Mouse (Mus musculus) Patski (cell line): ENCODE results near the gene Apoc2. TPM values are rescaled to one million over a fixed set of nuclear protein-coding genes. Genes with fewer than 3 reads are reported as not detected.

ENCODE experiments used
- ATAC-seq: fragments of 100-300 bp; one replicate; pipeline ENCODE4 v1.8.0; 2021
- CTCF ChIA-PET: fragments of 350-600 bp; sonication (Branson Sonifier 250); formaldehyde crosslinking; loops from one replicate; lab custom pipeline; 2022; ENCODE audit warnings: inconsistent platforms; lab: Charles Lee
- POLR2A ChIA-PET: fragments of 350-600 bp; sonication (Branson Sonifier 250); formaldehyde crosslinking; loops from one replicate; lab custom pipeline; 2022; ENCODE audit warnings: antibody characterized with exemption, inconsistent platforms; lab: Charles Lee
- DNase-seq: peaks from one replicate; pipeline ENCODE4 v3.0.0-alpha.2; 2011; ENCODE audit warnings: low read depth, low spot score
- H3K27me3 ChIP-seq: fragments of 371-371 bp; one replicate; pipeline ENCODE4 v1.5.1; 2021
- CTCF ChIP-seq: fragments of 100-300 bp; IDR thresholded peaks from one replicate; pipeline ENCODE4 v1.5.1; 2021
- in situ Hi-C: fragments of 300-500 bp; cut with MboI; formaldehyde crosslinking; loops from 3 replicates; pipeline ENCODE4 v1.11.1; 2018; ENCODE audit warnings: low pct_unique_long_range_greater_than_20kb, mixed read lengths
- polyA plus RNA-seq: library from polyadenylated mRNA; unstranded; gene quantifications from one replicate; pipeline ENCODE4 v1.2.3, GENCODE M21; 2021

Apoc2 gene
- polyA plus RNA-seq, 1 experiment from 2014 or later, result not detected

GRCm38 (mm10) chr7:19682979-19683378 lies 5.2 kb upstream of the Apoc2 start:
- ChIA-PET POLR2A (no interaction called here), CTCF (interaction anchor here (0.8 to 2.0 kb wide), 3 partner anchors 10 to 18 kb away, joined by 3 to 5 read pairs (median 4); no protein-coding TSS in a partner anchor)
- ATAC-seq (no peak), DNase-seq (peak; percentile 50)
- no peaks in the 10 kb centered on the region for H3K27me3 ChIP-seq
- in situ Hi-C loops, result no loop called here
- TF ChIP-seq CTCF, result no peak

GRCm38 (mm10) chr7:19681202-19681694 lies 3.5 kb upstream of the Apoc2 start, which contains the start of the genes Gm44805 and Apoc4:
TSS of gene Gm44805 (minus strand) at chr7:19681423.
TSS of gene Apoc4 (minus strand) at chr7:19681479.
- H3K27me3 ChIP-seq, result no peaks in the 10 kb centered on the region
- TF ChIP-seq CTCF, result no peak

GRCm38 (mm10) chr7:19680702-19681101 lies 3.0 kb upstream of the Apoc2 start:
- no peaks in the 10 kb centered on the region for H3K27me3 ChIP-seq
- ChIA-PET CTCF (interaction anchor here (1.7 to 2.2 kb wide), 2 partner anchors 9 to 12 kb away, joined by 4 to 10 read pairs; no protein-coding TSS in a partner anchor), POLR2A (interaction anchor here (0.6 kb wide), 1 partner anchor 275 kb away, joined by 5 read pairs; no protein-coding TSS in a partner anchor)
- ATAC-seq, result no peak
- no peak for TF ChIP-seq CTCF
- in situ Hi-C loops, result no loop called here
- no peak for DNase-seq

More at GRCm38 (mm10) chr7:19681202-19681694, 3.5 kb upstream of the Apoc2 start, which contains the start of the genes Gm44805 and Apoc4:
- CTCF ChIA-PET, result interaction anchor here (1.7 to 2.2 kb wide), 2 partner anchors 9 to 12 kb away, joined by 4 to 10 read pairs; no protein-coding TSS in a partner anchor
- ATAC-seq (no peak), DNase-seq (no peak)
- POLR2A ChIA-PET, result no interaction called here
- in situ Hi-C loops, result no loop called here

GRCm38 (mm10) chr7:19678901-19679300 lies 1.2 kb upstream of the Apoc2 start:
- ChIA-PET POLR2A (no interaction called here), CTCF (interaction anchor here (1.2 to 1.6 kb wide), 2 partner anchors 19 to 21 kb away, joined by 3 to 6 read pairs; no protein-coding TSS in a partner anchor)
- TF ChIP-seq CTCF, result no peak
- in situ Hi-C loops, result no loop called here
- H3K27me3 ChIP-seq, result no peaks in the 10 kb centered on the region
- ATAC-seq, result no peak
- DNase-seq, result no peak

GRCm38 (mm10) chr7:19676662-19677061 lies 1.1 kb downstream of the Apoc2 start:
- no peak for TF ChIP-seq CTCF
- in situ Hi-C loops, result no loop called here
- DNase-seq (no peak), ATAC-seq (no peak)
- ChIA-PET POLR2A (no interaction called here), CTCF (no interaction called here)
- H3K27me3 ChIP-seq, result no peaks in the 10 kb centered on the region

GRCm38 (mm10) chr7:19675824-19676223 lies 1.9 kb downstream of the Apoc2 start:
- no peak for TF ChIP-seq CTCF
- CTCF ChIA-PET, result no interaction called here
- POLR2A ChIA-PET, result no interaction called here
- ATAC-seq, result no peak
- DNase-seq, result no peak
- H3K27me3 ChIP-seq, result no peaks in the 10 kb centered on the region
- in situ Hi-C loops, result no loop called here

GRCm38 (mm10) chr7:19673083-19673699 lies 4.5 kb downstream of the Apoc2 start:
- no peak for DNase-seq
- TF ChIP-seq CTCF, result no peak
- H3K27me3 ChIP-seq, result no peaks in the 10 kb centered on the region
- in situ Hi-C loops, result no loop called here
- ATAC-seq, result no peak
- CTCF ChIA-PET, result interaction anchor here (1.0 kb wide), 1 partner anchor 12 kb away, joined by 3 read pairs; no protein-coding TSS in a partner anchor
- POLR2A ChIA-PET, result interaction anchor here (1.6 kb wide), 1 partner anchor 27 kb away, joined by 4 read pairs; no protein-coding TSS in a partner anchor

- CTCF ChIA-PET, result interaction anchor here (1.0 kb wide), 1 partner anchor 29 kb away, joined by 4 read pairs; no protein-coding TSS in a partner anchor
- TF ChIP-seq CTCF, result no peak
Observed at GRCm38 (mm10) chr7:19671511-19671910, 6.2 kb downstream of the Apoc2 start.

GRCm38 (mm10) chr7:19668947-19669721 lies 8.6 kb downstream of the Apoc2 start:
- peak; percentile 94 for TF ChIP-seq CTCF
- DNase-seq, result peak; percentile 56
- ATAC-seq, result peak; percentile 84
- POLR2A ChIA-PET, result interaction anchor here (0.7 to 1.6 kb wide), 4 partner anchors 9 to 50 kb away, joined by 3 to 16 read pairs (median 3); partner anchors contain the start of gene Apoc2
- in situ Hi-C loops, result loop anchor here (5.0 kb wide), 1 partner anchor 43 kb away; no protein-coding TSS in a partner anchor
- CTCF ChIA-PET, result interaction anchor here (0.8 to 5.8 kb wide), 22 partner anchors 9 to 274 kb away, joined by 3 to 120 read pairs (median 4); partner anchors contain the start of genes Apoc1, Apoc4, Apoe and Gm44805
- H3K27me3 ChIP-seq, result no peaks in the 10 kb centered on the region

More at GRCm38 (mm10) chr7:19671511-19671910, 6.2 kb downstream of the Apoc2 start:
- POLR2A ChIA-PET, result interaction anchor here (0.6 kb wide), 1 partner anchor 45 kb away, joined by 3 read pairs; no protein-coding TSS in a partner anchor
- in situ Hi-C loops, result no loop called here
- H3K27me3 ChIP-seq, result no peaks in the 10 kb centered on the region
- no peak for ATAC-seq
- no peak for DNase-seq

- TF ChIP-seq CTCF, result no peak
- ATAC-seq, result no peak
Observed at GRCm38 (mm10) chr7:19667434-19667833, 10.3 kb downstream of the Apoc2 start.

More at GRCm38 (mm10) chr7:19667434-19667833, 10.3 kb downstream of the Apoc2 start:
- no peak for DNase-seq
- CTCF ChIA-PET, result interaction anchor here (5.8 kb wide), 1 partner anchor 34 kb away, joined by 120 read pairs; the partner anchor contains the start of gene Apoe
- H3K27me3 ChIP-seq, result no peaks in the 10 kb centered on the region
- in situ Hi-C loops, result loop anchor here (5.0 kb wide), 1 partner anchor 45 kb away; no protein-coding TSS in a partner anchor
- POLR2A ChIA-PET, result no interaction called here
